Mouse (Mus musculus): ENCODE measurements around the gene Nol6. TPM values are rescaled to one million over a fixed set of nuclear protein-coding genes. Genes with fewer than 3 reads are reported as not detected.

Gene Nol6
- polyA plus RNA-seq, 2 experiments: 8.5 to 9.5 TPM

GRCm38 (mm10) chr4:41149891-41150290, 25.6 kb upstream of the Nol6 start:
- WGBS (ENCODE audit: insufficient replicate concordance): 65% methylated on average over 3 of the region's 3 CpGs
- TF ChIP-seq CTCF (IDR thresholded peaks at IDR 0.05; ENCODE audit: low read depth): no peak
- no peak for TF ChIP-seq EP300 (IDR thresholded peaks at IDR 0.05; ENCODE audit: low read depth)
- H3K36me3 ChIP-seq (replicated peaks; ENCODE audit: control insufficient read depth, insufficient read depth, low read depth): no peaks in the 10 kb centered on the region; the same call in 1 of the 2 replicates

GRCm38 (mm10) chr4:41142601-41143000, 18.3 kb upstream of the Nol6 start:
- Histone ChIP-seq H3K27ac (no peak overlapping the region), H3K4me2 (ENCODE audit: low read depth) (no peak overlapping the region), H3K27me3 (ENCODE audit: control insufficient read depth, insufficient read depth, low read length) (no peaks in the 10 kb centered on the region), H3K9ac (replicated peaks) (no peak overlapping the region), H3K4me3 (ENCODE audit: insufficient read depth in 1 of 2, low read depth in 2 of 2, low read length in 2 of 2) (no peak overlapping the region), H3K9me3 (ENCODE audit: control insufficient read depth, low read length) (no peaks in the 10 kb centered on the region), H3K4me1 (replicated peaks; ENCODE audit: control insufficient read depth in 2 of 2, insufficient read depth in 2 of 2, low read length in 1 of 2) (peaks cover 0 to 5% of the 10 kb centered on the region in 2 experiments; a peak in 1 of 4 replicates), H3K36me3 (replicated peaks; ENCODE audit: control insufficient read depth, insufficient read depth, low read depth) (peaks cover 23% of the 10 kb centered on the region)
- no peak for TF ChIP-seq EP300 (IDR thresholded peaks at IDR 0.05; ENCODE audit: low read depth)
- ATAC-seq (ENCODE audit: insufficient read depth) (no peak), DNase-seq (ENCODE audit: low read depth in 3 of 3, low spot score in 3 of 3) (no peak)
- WGBS (ENCODE audit: insufficient replicate concordance): 89% methylated on average over 2 of the region's 2 CpGs

More at GRCm38 (mm10) chr4:41149891-41150290, 25.6 kb upstream of the Nol6 start:
- DNase-seq (ENCODE audit: low read depth in 3 of 3, low spot score in 3 of 3): no peak
- H3K27ac ChIP-seq: no peak overlapping the region
- H3K4me2 ChIP-seq (ENCODE audit: low read depth): no peak overlapping the region
- H3K4me1 ChIP-seq (replicated peaks; ENCODE audit: control insufficient read depth in 2 of 2, insufficient read depth in 2 of 2, low read length in 1 of 2): no peaks in the 10 kb centered on the region; a peak in 1 of 4 replicates
- no peak for ATAC-seq (ENCODE audit: insufficient read depth)
- H3K9me3 ChIP-seq (ENCODE audit: control insufficient read depth, low read length): no peaks in the 10 kb centered on the region
- H3K27me3 ChIP-seq (ENCODE audit: control insufficient read depth, insufficient read depth, low read length): no peaks in the 10 kb centered on the region
- H3K4me3 ChIP-seq (ENCODE audit: insufficient read depth in 1 of 2, low read depth in 2 of 2, low read length in 2 of 2): no peak overlapping the region
- H3K9ac ChIP-seq (replicated peaks): no peak overlapping the region

GRCm38 (mm10) chr4:41140174-41140875, 16.1 kb upstream of the Nol6 start:
- Histone ChIP-seq H3K4me1 (replicated peaks; ENCODE audit: control insufficient read depth in 2 of 2, insufficient read depth in 2 of 2, low read length in 1 of 2) (peaks cover 0 to 5% of the 10 kb centered on the region in 2 experiments; a peak in 2 of 4 replicates), H3K27ac (no peak overlapping the region), H3K4me3 (ENCODE audit: insufficient read depth in 1 of 2, low read depth in 2 of 2, low read length in 2 of 2) (no peak overlapping the region), H3K36me3 (replicated peaks; ENCODE audit: control insufficient read depth, insufficient read depth, low read depth) (peaks cover 23% of the 10 kb centered on the region), H3K27me3 (ENCODE audit: control insufficient read depth, insufficient read depth, low read length) (peaks cover 2% of the 10 kb centered on the region; the same call in 1 of the 2 replicates), H3K4me2 (ENCODE audit: low read depth) (no peak overlapping the region), H3K9ac (replicated peaks) (no peak overlapping the region), H3K9me3 (ENCODE audit: control insufficient read depth, low read length) (no peaks in the 10 kb centered on the region)
- no peak for ATAC-seq (ENCODE audit: insufficient read depth)
- TF ChIP-seq CTCF (IDR thresholded peaks at IDR 0.05; ENCODE audit: low read depth) (no peak), EP300 (IDR thresholded peaks at IDR 0.05; ENCODE audit: low read depth) (no peak)
- WGBS (ENCODE audit: insufficient replicate concordance): 88% methylated on average over 6 of the region's 6 CpGs
- no peak for DNase-seq (ENCODE audit: low read depth in 3 of 3, low spot score in 3 of 3)

GRCm38 (mm10) chr4:41136811-41137210, 12.6 kb upstream of the Nol6 start:
- WGBS (ENCODE audit: insufficient replicate concordance): under 1% methylated on average over 8 of the region's 8 CpGs
- Histone ChIP-seq H3K4me3 (ENCODE audit: insufficient read depth in 1 of 2, low read depth in 2 of 2, low read length in 2 of 2) (peak overlapping the region; percentile 96 to 97), H3K4me2 (ENCODE audit: low read depth) (peak overlapping the region; percentile 91), H3K27ac (peak overlapping the region; percentile 97), H3K36me3 (replicated peaks; ENCODE audit: control insufficient read depth, insufficient read depth, low read depth) (peaks cover 18% of the 10 kb centered on the region), H3K27me3 (ENCODE audit: control insufficient read depth, insufficient read depth, low read length) (peaks cover 2% of the 10 kb centered on the region; the same call in 1 of the 2 replicates), H3K9ac (replicated peaks) (peak overlapping the region; percentile 98), H3K9me3 (ENCODE audit: control insufficient read depth, low read length) (no peaks in the 10 kb centered on the region), H3K4me1 (replicated peaks; ENCODE audit: control insufficient read depth in 2 of 2, insufficient read depth in 2 of 2, low read length in 1 of 2) (peaks cover 26 to 27% of the 10 kb centered on the region in 2 experiments)
- DNase-seq (ENCODE audit: low read depth in 3 of 3, low spot score in 3 of 3) (no peak), ATAC-seq (ENCODE audit: insufficient read depth) (no peak)
- TF ChIP-seq CTCF (IDR thresholded peaks at IDR 0.05; ENCODE audit: low read depth) (no peak), EP300 (IDR thresholded peaks at IDR 0.05; ENCODE audit: low read depth) (no peak)

DNA sequence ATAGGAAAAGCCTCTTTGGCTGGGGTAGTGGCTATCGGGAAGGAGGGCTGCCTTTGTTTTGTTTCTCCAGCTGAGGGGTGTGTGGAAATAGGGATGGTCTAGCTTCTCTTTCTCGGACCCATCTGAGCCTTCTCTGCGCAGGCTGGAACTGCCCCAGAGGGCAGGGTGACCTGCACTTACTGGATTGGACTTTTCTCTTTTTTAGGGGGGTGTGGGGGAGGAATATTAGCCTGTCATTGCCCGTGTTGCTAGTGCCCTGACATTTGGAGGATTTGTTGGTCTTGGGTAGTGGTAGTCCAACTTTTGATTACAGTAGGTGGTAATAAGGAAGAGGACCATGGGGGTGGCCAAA, 12.2 kb upstream of the Nol6 start:
- Histone ChIP-seq H3K27ac (peak overlapping the region; percentile 97), H3K36me3 (replicated peaks; ENCODE audit: control insufficient read depth, insufficient read depth, low read depth) (peaks cover 18% of the 10 kb centered on the region), H3K27me3 (ENCODE audit: control insufficient read depth, insufficient read depth, low read length) (peaks cover 2% of the 10 kb centered on the region; the same call in 1 of the 2 replicates), H3K9me3 (ENCODE audit: control insufficient read depth, low read length) (no peaks in the 10 kb centered on the region), H3K4me2 (ENCODE audit: low read depth) (peak overlapping the region; percentile 91), H3K4me1 (replicated peaks; ENCODE audit: control insufficient read depth in 2 of 2, insufficient read depth in 2 of 2, low read length in 1 of 2) (peaks cover 27 to 28% of the 10 kb centered on the region in 2 experiments), H3K4me3 (ENCODE audit: insufficient read depth in 1 of 2, low read depth in 2 of 2, low read length in 2 of 2) (peak overlapping the region; percentile 96 to 97), H3K9ac (replicated peaks) (peak overlapping the region; percentile 98)
- WGBS (ENCODE audit: insufficient replicate concordance): 0% methylated on average over 4 of the region's 4 CpGs
- ATAC-seq (ENCODE audit: insufficient read depth): peak; percentile 7; the same call in 1 of the 2 replicates
- DNase-seq (ENCODE audit: low read depth in 3 of 3, low spot score in 3 of 3): peak in 1 of 3 experiments; percentile 44
- TF ChIP-seq CTCF (IDR thresholded peaks at IDR 0.05; ENCODE audit: low read depth) (no peak), EP300 (IDR thresholded peaks at IDR 0.05; ENCODE audit: low read depth) (no peak)
